Mouse (Mus musculus) heart, embryonic 13.5 days (tissue): ENCODE data around the gene Dnajc6. TPM values are rescaled to one million over a fixed set of nuclear protein-coding genes. Genes with fewer than 3 reads are reported as not detected.
A peak's percentile ranks its signal among the peaks of the same experiment; 100 is the strongest.

Experiments used
- ATAC-seq: fragments of 200-750 bp; cut with Nextera tagmentation; 2 replicates; pipeline ENCODE4 v1.8.0; 2017; ENCODE audit warnings: moderate TSS enrichment; ENCODE audit not compliant: insufficient number of reproducible peaks, low FRiP score, low TSS enrichment; ENCODE audit errors: extremely low read depth
- H3K27ac ChIP-seq: fragments of 300-500 bp; sonication (generic); replicated peaks from 2 replicates; pipeline ENCODE4 v1.5.1; 2015; ENCODE audit warnings: moderate library complexity, mild to moderate bottlenecking, inconsistent platforms
- H3K27me3 ChIP-seq: fragments of 300-500 bp; sonication (generic); replicated peaks from 2 replicates; pipeline ENCODE4 v1.6.1; 2015; ENCODE audit warnings: mild to moderate bottlenecking, inconsistent platforms
- H3K36me3 ChIP-seq: fragments of 300-500 bp; sonication (generic); 2 replicates; pipeline ENCODE4 v1.6.1; 2015; ENCODE audit warnings: mild to moderate bottlenecking, inconsistent platforms
- H3K4me1 ChIP-seq: fragments of 300-500 bp; sonication (generic); 2 replicates; pipeline ENCODE4 v1.6.1; 2015; ENCODE audit warnings: inconsistent platforms
- H3K4me2 ChIP-seq: fragments of 300-500 bp; sonication (generic); 2 replicates; pipeline ENCODE4 v1.6.1; 2015; ENCODE audit warnings: inconsistent platforms, mild to moderate bottlenecking, moderate library complexity
- H3K4me3 ChIP-seq: fragments of 300-500 bp; sonication (generic); 2 replicates; pipeline ENCODE4 v1.5.1; 2015; ENCODE audit warnings: moderate library complexity, mild to moderate bottlenecking, inconsistent platforms
- H3K9ac ChIP-seq: fragments of 300-500 bp; sonication (generic); 2 replicates; pipeline ENCODE4 v1.6.1; 2015; ENCODE audit warnings: inconsistent platforms, mild to moderate bottlenecking, moderate library complexity
- H3K9me3 ChIP-seq: fragments of 300-500 bp; sonication (generic); 2 replicates; pipeline ENCODE4 v1.6.1; 2016; ENCODE audit warnings: inconsistent platforms
- WGBS: fragments of 180-500 bp; shearing (Covaris S2); methylation state at CpG from one replicate; pipeline ENCODE4 v1.1.7; 2015; ENCODE audit warnings: mixed read lengths; 5-methylcytosine and 5-hydroxymethylcytosine counted together
- polyA plus RNA-seq: library from polyadenylated mRNA; unstranded; fragments of >200 nt; fragmentation: Nextera tagmentation; extraction: Ambion mirVana; gene quantifications from 2 replicates; pipeline ENCODE4 v1.2.1, GENCODE M21; 2015

Gene Dnajc6
- polyA plus RNA-seq, 1 experiment from 2014 or later, result 0.16 TPM

GRCm38 (mm10) chr4:101507571-101508422 is 11.3 kb downstream of the Dnajc6 start:
- H3K9ac ChIP-seq, result peak overlapping the region; percentile 73
- H3K36me3 ChIP-seq, result no peaks in the 10 kb centered on the region
- H3K27me3 ChIP-seq, result peaks cover 21% of the 10 kb centered on the region
- no peaks in the 10 kb centered on the region for H3K9me3 ChIP-seq
- H3K4me3 ChIP-seq, result peak overlapping the region; percentile 61
- H3K4me2 ChIP-seq, result peak overlapping the region; percentile 90
- no peak for ATAC-seq
- WGBS, result 9% methylated on average over 24 of the region's 24 CpGs
- no peak overlapping the region for H3K27ac ChIP-seq
- H3K4me1 ChIP-seq, result peaks cover 9% of the 10 kb centered on the region

- H3K4me3 ChIP-seq, result peak overlapping the region; percentile 61
- peaks cover 21% of the 10 kb centered on the region for H3K27me3 ChIP-seq
- ATAC-seq, result no peak
- H3K36me3 ChIP-seq, result no peaks in the 10 kb centered on the region
- no peaks in the 10 kb centered on the region for H3K9me3 ChIP-seq
- H3K4me1 ChIP-seq, result peaks cover 9% of the 10 kb centered on the region
- H3K9ac ChIP-seq, result peak overlapping the region; percentile 76
- no peak overlapping the region for H3K27ac ChIP-seq
- H3K4me2 ChIP-seq, result peak overlapping the region; percentile 90
- 3% methylated on average over 10 of the region's 10 CpGs for WGBS
Measured at GRCm38 (mm10) chr4:101508431-101508830, 12.0 kb downstream of the Dnajc6 start.

- ATAC-seq, result no peak
- Histone ChIP-seq H3K9ac (peak overlapping the region; percentile 76), H3K36me3 (no peaks in the 10 kb centered on the region), H3K4me3 (peak overlapping the region; percentile 61), H3K9me3 (no peaks in the 10 kb centered on the region), H3K4me1 (peaks cover 9% of the 10 kb centered on the region), H3K4me2 (peak overlapping the region; percentile 90), H3K27me3 (peaks cover 21% of the 10 kb centered on the region), H3K27ac (no peak overlapping the region)
- 7% methylated on average over 30 of the region's 30 CpGs for WGBS
Measured at GRCm38 (mm10) chr4:101508851-101509577, 12.6 kb downstream of the Dnajc6 start.

- Histone ChIP-seq H3K36me3 (no peaks in the 10 kb centered on the region), H3K4me3 (no peak overlapping the region), H3K4me2 (no peak overlapping the region), H3K4me1 (peaks cover 9% of the 10 kb centered on the region), H3K9me3 (no peaks in the 10 kb centered on the region), H3K27ac (no peak overlapping the region), H3K27me3 (peaks cover 21% of the 10 kb centered on the region), H3K9ac (no peak overlapping the region)
- 75% methylated on average over 8 of the region's 8 CpGs for WGBS
- ATAC-seq, result no peak
Measured at GRCm38 (mm10) chr4:101510111-101510903, 13.9 kb downstream of the Dnajc6 start.

- no peak overlapping the region for H3K4me3 ChIP-seq
- no peak overlapping the region for H3K4me2 ChIP-seq
- WGBS, result 76% methylated on average over 5 of the region's 5 CpGs
- H3K4me1 ChIP-seq, result peaks cover 9% of the 10 kb centered on the region
- no peaks in the 10 kb centered on the region for H3K9me3 ChIP-seq
- no peaks in the 10 kb centered on the region for H3K36me3 ChIP-seq
- H3K27me3 ChIP-seq, result peaks cover 21% of the 10 kb centered on the region
- no peak overlapping the region for H3K9ac ChIP-seq
- no peak for ATAC-seq
- no peak overlapping the region for H3K27ac ChIP-seq
Measured at GRCm38 (mm10) chr4:101510904-101511210, 14.4 kb downstream of the Dnajc6 start.

- H3K4me2 ChIP-seq, result no peak overlapping the region
- WGBS, result 82% methylated on average over 5 of the region's 5 CpGs
- H3K27ac ChIP-seq, result no peak overlapping the region
- no peaks in the 10 kb centered on the region for H3K36me3 ChIP-seq
- H3K27me3 ChIP-seq, result peaks cover 20% of the 10 kb centered on the region
- H3K9me3 ChIP-seq, result no peaks in the 10 kb centered on the region
- H3K4me3 ChIP-seq, result no peak overlapping the region
- ATAC-seq, result no peak
- H3K4me1 ChIP-seq, result peaks cover 9% of the 10 kb centered on the region
- no peak overlapping the region for H3K9ac ChIP-seq
Measured at GRCm38 (mm10) chr4:101511768-101512521, 15.5 kb downstream of the Dnajc6 start.

GRCm38 (mm10) chr4:101513251-101513650 is 16.8 kb downstream of the Dnajc6 start:
- peaks cover 14% of the 10 kb centered on the region for H3K27me3 ChIP-seq
- H3K9ac ChIP-seq, result no peak overlapping the region
- peaks cover 9% of the 10 kb centered on the region for H3K4me1 ChIP-seq
- ATAC-seq, result no peak
- H3K4me2 ChIP-seq, result no peak overlapping the region
- no peaks in the 10 kb centered on the region for H3K36me3 ChIP-seq
- no peak overlapping the region for H3K27ac ChIP-seq
- H3K9me3 ChIP-seq, result no peaks in the 10 kb centered on the region
- 82% methylated on average over 3 of the region's 3 CpGs for WGBS
- no peak overlapping the region for H3K4me3 ChIP-seq

- Histone ChIP-seq H3K4me3 (no peak overlapping the region), H3K4me2 (no peak overlapping the region), H3K27me3 (no peaks in the 10 kb centered on the region), H3K36me3 (no peaks in the 10 kb centered on the region), H3K27ac (no peak overlapping the region), H3K4me1 (no peaks in the 10 kb centered on the region), H3K9ac (no peak overlapping the region), H3K9me3 (no peaks in the 10 kb centered on the region)
- no peak for ATAC-seq
- 93% methylated on average over 14 of the region's 14 CpGs for WGBS
Measured at GRCm38 (mm10) chr4:101515853-101516252, 19.4 kb downstream of the Dnajc6 start.

GRCm38 (mm10) chr4:101516434-101517168 is 20.2 kb downstream of the Dnajc6 start:
- Histone ChIP-seq H3K4me1 (no peaks in the 10 kb centered on the region), H3K27ac (no peak overlapping the region), H3K4me2 (no peak overlapping the region), H3K9ac (no peak overlapping the region), H3K9me3 (no peaks in the 10 kb centered on the region), H3K36me3 (no peaks in the 10 kb centered on the region), H3K27me3 (no peaks in the 10 kb centered on the region), H3K4me3 (no peak overlapping the region)
- WGBS, result 70% methylated on average over 17 of the region's 17 CpGs
- ATAC-seq, result no peak

GRCm38 (mm10) chr4:101531901-101532300 is 35.5 kb downstream of the Dnajc6 start:
- no peak for ATAC-seq
- no peak overlapping the region for H3K9ac ChIP-seq
- H3K9me3 ChIP-seq, result no peaks in the 10 kb centered on the region
- H3K4me3 ChIP-seq, result no peak overlapping the region
- WGBS, result 78% methylated on average over 4 of the region's 4 CpGs
- H3K4me1 ChIP-seq, result no peaks in the 10 kb centered on the region
- H3K36me3 ChIP-seq, result no peaks in the 10 kb centered on the region
- no peaks in the 10 kb centered on the region for H3K27me3 ChIP-seq
- H3K4me2 ChIP-seq, result no peak overlapping the region
- H3K27ac ChIP-seq, result no peak overlapping the region
